Mouse (Mus musculus) layer of hippocampus, adult 6 months (tissue): Measurements from ENCODE around the gene Adam22. TPM values are rescaled to one million over a fixed set of nuclear protein-coding genes. Genes with fewer than 3 reads are reported as not detected.

Source experiments
- long read RNA-seq, 2 experiments: library from polyadenylated mRNA; unstranded; transcript quantifications; one replicate each; pipeline ENCODE4 v2.0.0; 2019 to 2020
- microRNA-seq: library from miRNA; unstranded; fragments of <30 nt; microRNA quantifications from one replicate; pipeline ENCODE4 v1.2.0, GENCODE M21; 2020
- polyA plus RNA-seq: library from polyadenylated mRNA; unstranded; fragments of <200 nt; fragmentation: Nextera tagmentation; gene quantifications from 2 replicates; pipeline ENCODE4 v1.2.3, GENCODE M21; 2021

Gene Adam22
- polyA plus RNA-seq, result 76.7 and 103 TPM in 2 replicates
- long read RNA-seq, experiment 1, partial matches to known transcripts, result 7 of 45 reads
- long read RNA-seq, experiment 1, other reads (novel, unspliced or antisense), result 35 of 45 reads
- long read RNA-seq, experiment 2, full-length matches to known transcripts, result 8 of 105 reads
- long read RNA-seq, experiment 2, partial matches to known transcripts, result 9 of 105 reads
- long read RNA-seq, experiment 2, other reads (novel, unspliced or antisense), result 88 of 105 reads

DNA sequence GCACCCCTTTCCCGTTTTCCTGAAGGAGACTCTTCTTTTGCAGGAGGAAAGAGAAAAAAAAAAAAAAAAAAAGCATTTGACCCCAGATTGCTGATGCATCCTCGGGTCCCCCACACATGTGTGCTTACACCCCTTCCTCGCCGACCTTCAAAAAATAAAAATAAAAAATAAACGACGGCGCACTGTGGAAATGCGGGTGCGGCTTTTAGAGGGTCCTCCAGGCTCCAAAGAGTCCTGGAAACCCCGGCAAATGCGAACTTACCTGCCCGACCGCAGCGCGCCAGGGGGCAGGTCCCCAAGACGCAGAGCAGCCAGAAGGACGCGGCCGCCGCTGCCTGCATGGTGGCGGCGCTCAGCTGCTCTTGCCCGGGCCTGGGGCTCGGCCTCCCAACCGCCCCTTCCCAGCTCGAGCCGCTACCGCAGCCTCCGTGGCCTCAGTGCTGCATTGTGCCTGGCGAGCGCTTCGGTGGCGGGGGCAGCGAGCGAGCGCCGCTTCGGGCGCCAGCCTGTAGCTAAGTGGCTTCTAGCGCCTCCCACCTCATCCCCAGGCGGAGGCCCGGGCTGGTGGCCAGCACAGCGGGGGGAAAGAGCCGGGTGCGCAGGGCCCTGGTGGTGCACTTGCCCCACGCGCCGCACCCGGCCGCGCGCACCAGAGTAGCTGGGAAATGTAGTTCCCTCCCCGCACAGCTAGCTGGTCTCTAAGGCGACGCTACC lies at the start of gene Adam22:
Gene Adam22, minus strand, starts transcription at position 547 of the 714 bp plus-strand sequence.

GRCm38 (mm10) chr5:8045855-8046254 lies 322.1 kb downstream of the Adam22 start, which contains the start of gene Sri:
Gene Sri, plus strand, starts transcription at chr5:8046078.

Small RNA genes within 50 kb of the gene (microRNA-seq; reads per million reads assigned to microRNA genes)
- gene Gm24196, result not detected

Other genes starting within 250 kb of the Adam22 start
- 0.35 and 0.48 TPM in 2 replicates for gene Dbf4, start 54.6 kb upstream of the Adam22 start, polyA plus RNA-seq
- gene Slc25a40, start 54.7 kb upstream of the Adam22 start, polyA plus RNA-seq, result 4.8 and 4.9 TPM in 2 replicates